ENCODE assay signal across 8 mouse cellular contexts in the genomic region with DNA sequence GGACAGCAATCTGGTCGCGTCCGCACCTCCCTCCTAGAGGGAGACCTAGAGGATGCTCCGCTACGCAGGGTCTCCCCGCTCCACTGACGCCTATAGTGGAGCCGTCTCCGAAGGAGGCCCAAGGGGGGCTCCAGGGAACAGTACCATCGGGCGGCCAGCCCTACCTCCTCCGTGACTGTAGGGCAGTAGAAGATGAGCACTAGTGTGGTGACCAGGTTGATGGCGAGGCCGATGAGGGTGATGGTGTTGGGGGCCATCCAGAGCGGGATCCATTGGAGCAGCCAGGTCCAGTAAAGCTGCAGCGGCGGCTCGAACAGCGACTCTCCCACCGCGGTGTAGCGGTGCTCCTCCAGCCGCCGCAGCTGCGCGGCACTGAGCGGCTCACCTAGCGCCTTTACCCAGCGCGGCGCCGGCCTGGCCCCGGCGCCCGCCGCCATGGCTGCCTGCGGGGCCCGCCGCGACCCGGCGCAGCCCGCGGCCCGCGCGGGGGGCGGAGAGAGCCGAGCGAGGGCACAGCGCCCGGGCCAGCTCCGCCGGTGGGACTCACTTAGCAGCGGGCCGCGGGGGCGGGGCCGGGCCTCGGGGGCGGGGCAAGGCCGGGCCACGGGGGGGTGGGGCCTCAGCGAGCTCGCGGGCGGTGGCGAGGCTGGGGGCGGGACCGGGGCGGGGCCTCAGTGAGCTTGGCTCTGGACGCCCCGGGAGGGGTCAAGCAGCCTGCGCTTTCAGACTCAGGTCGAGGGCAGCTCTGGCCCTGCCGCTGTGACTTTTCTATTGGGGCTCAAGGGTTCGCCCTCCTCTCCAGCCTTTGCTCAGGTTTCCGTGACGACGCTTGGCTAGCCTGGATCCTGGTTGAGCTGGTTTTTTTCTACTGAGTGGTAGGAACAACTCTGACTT. TPM values are rescaled to one million over a fixed set of nuclear protein-coding genes. Genes with fewer than 3 reads are reported as not detected.
DNase-seq lines count a peak whose midpoint lies in the region; ATAC-seq and TF ChIP-seq lines count a peak whose summit lies in the region.

A gene (minus strand): TSS at position 653 of the 894 bp plus-strand sequence.

- WGBS in forebrain, embryonic 10.5 days, result under 1% methylated on average over 62 of the region's 80 CpGs
- under 1% methylated on average over 68 of the region's 80 CpGs for WGBS in heart, embryonic 14.5 days
- under 1% methylated on average over 47 of the region's 80 CpGs for WGBS in liver, embryonic 14.5 days (ENCODE audit: insufficient replicate concordance)
- WGBS in neural tube, embryonic 11.5 days, result 0% methylated on average over 47 of the region's 80 CpGs
- under 1% methylated on average over 63 of the region's 80 CpGs for WGBS in stomach, embryonic 16.5 days

- H3K4me3 ChIP-seq in forebrain, embryonic 10.5 days, result peak within 1 kb of the TSS; percentile 81
- H3K4me3 ChIP-seq in heart, embryonic 14.5 days (ENCODE audit: control insufficient read depth in 1 of 2, insufficient read depth in 1 of 2, low read depth in 1 of 2, low read length in 2 of 2), result peak within 1 kb of the TSS; percentile 56 to 69
- peak within 1 kb of the TSS; percentile 60 to 70 for H3K4me3 ChIP-seq in liver, embryonic 14.5 days (ENCODE audit: insufficient read depth in 1 of 2, low read depth in 2 of 2, low read length in 2 of 2)
- peak within 1 kb of the TSS; percentile 70 for H3K4me3 ChIP-seq in neural tube, embryonic 11.5 days (ENCODE audit: low read depth, low read length)
- peak within 1 kb of the TSS; percentile 85 for H3K4me3 ChIP-seq in stomach, embryonic 16.5 days (replicated peaks; ENCODE audit: low read length)

- H3K4me1 ChIP-seq in forebrain, embryonic 10.5 days, result peaks cover 36% of the 10 kb centered on the region
- peaks cover 7 to 15% of the 10 kb centered on the region in 2 experiments for H3K4me1 ChIP-seq in heart, embryonic 14.5 days (ENCODE audit: control insufficient read depth in 2 of 2, insufficient read depth in 2 of 2, low read length in 2 of 2)
- no peaks in the 10 kb centered on the region; a peak in 2 of 4 replicates for H3K4me1 ChIP-seq in liver, embryonic 14.5 days (replicated peaks; ENCODE audit: control insufficient read depth in 2 of 2, insufficient read depth in 2 of 2, low read length in 1 of 2)
- H3K4me1 ChIP-seq in neural tube, embryonic 11.5 days (ENCODE audit: control insufficient read depth, insufficient read depth, low read length), result no peaks in the 10 kb centered on the region; the same call in 1 of the 2 replicates
- H3K4me1 ChIP-seq in stomach, embryonic 16.5 days (ENCODE audit: control insufficient read depth, insufficient read depth, low read length), result peaks cover 21% of the 10 kb centered on the region

- H3K36me3 ChIP-seq in forebrain, embryonic 10.5 days (replicated peaks), result no peaks in the 10 kb centered on the region
- H3K36me3 ChIP-seq in heart, embryonic 14.5 days (ENCODE audit: control insufficient read depth, insufficient read depth, low read length), result no peaks in the 10 kb centered on the region
- no peaks in the 10 kb centered on the region for H3K36me3 ChIP-seq in liver, embryonic 14.5 days (replicated peaks; ENCODE audit: control insufficient read depth, insufficient read depth, low read depth)
- no peaks in the 10 kb centered on the region for H3K36me3 ChIP-seq in neural tube, embryonic 11.5 days (ENCODE audit: control insufficient read depth, insufficient read depth, low read length)
- H3K36me3 ChIP-seq in stomach, embryonic 16.5 days (ENCODE audit: control insufficient read depth, insufficient read depth, low read length), result no peaks in the 10 kb centered on the region

- H3K4me2 ChIP-seq in heart, embryonic 14.5 days (ENCODE audit: low read length), result peak within 1 kb of the TSS; percentile 66
- H3K4me2 ChIP-seq in liver, embryonic 14.5 days (ENCODE audit: low read depth), result peak within 1 kb of the TSS; percentile 75
- H3K4me2 ChIP-seq in neural tube, embryonic 11.5 days (ENCODE audit: low read depth), result peak within 1 kb of the TSS; percentile 65
- H3K4me2 ChIP-seq in stomach, embryonic 16.5 days (ENCODE audit: low read depth, low read length), result peak within 1 kb of the TSS; percentile 92

- no peak for TF ChIP-seq EP300 in liver, embryonic 14.5 days (IDR thresholded peaks at IDR 0.05; ENCODE audit: low read depth)

- ATAC-seq in heart, embryonic 14.5 days (ENCODE audit: insufficient number of reproducible peaks, insufficient read depth, low FRiP score, low read depth), result peak; percentile 97
- ATAC-seq in liver, embryonic 14.5 days (ENCODE audit: insufficient read depth), result peak; percentile 96
- ATAC-seq in neural tube, embryonic 11.5 days (ENCODE audit: insufficient read depth, low FRiP score, low TSS enrichment), result peak; percentile 94
- ATAC-seq in stomach, embryonic 16.5 days (ENCODE audit: insufficient read depth, low FRiP score), result peak; percentile 95

- peak within 1 kb of the TSS; percentile 90 for H3K27ac ChIP-seq in forebrain, embryonic 10.5 days
- peak within 1 kb of the TSS; percentile 19 to 73; a peak in 3 of 4 replicates for H3K27ac ChIP-seq in heart, embryonic 14.5 days (replicated peaks in 1 of 2; ENCODE audit: control insufficient read depth in 1 of 2, insufficient read depth in 1 of 2, low read depth in 2 of 2, low read length in 2 of 2)
- H3K27ac ChIP-seq in liver, embryonic 14.5 days, result no peak within 1 kb of the TSS
- peak within 1 kb of the TSS; percentile 36 for H3K27ac ChIP-seq in neural tube, embryonic 11.5 days (ENCODE audit: low read depth, low read length)
- H3K27ac ChIP-seq in stomach, embryonic 16.5 days (ENCODE audit: low read length), result peak within 1 kb of the TSS; percentile 70

- peak; percentile 53 to 70 for DNase-seq in CD8-positive naive resting alpha-beta T cell, adult 2 months (ENCODE audit: low read depth in 2 of 2, low spot score in 2 of 2)
- DNase-seq in c-Kit-negative CD71-positive TER-119-positive erythroid progenitor cells, embryonic 14.5 days (ENCODE audit: low read depth, low spot score), result peak; percentile 57
- DNase-seq in forebrain, embryonic 10.5 days (ENCODE audit: extremely low spot score, low spot score), result peak; percentile 86
- peak; percentile 95 for DNase-seq in kidney, postnatal 14 days
- DNase-seq in liver, embryonic 14.5 days (ENCODE audit: low read depth in 3 of 3, low spot score in 3 of 3), result peak; percentile 61 to 66 (median 63)
- peak; percentile 90 for DNase-seq in neural tube, embryonic 11.5 days (ENCODE audit: low spot score)

- TF ChIP-seq CTCF in liver, embryonic 14.5 days (IDR thresholded peaks at IDR 0.05; ENCODE audit: low read depth), result no peak

- H3K9me3 ChIP-seq in forebrain, embryonic 10.5 days, result no peaks in the 10 kb centered on the region
- no peaks in the 10 kb centered on the region for H3K9me3 ChIP-seq in heart, embryonic 14.5 days (ENCODE audit: control insufficient read depth, low read length)
- H3K9me3 ChIP-seq in liver, embryonic 14.5 days (ENCODE audit: control insufficient read depth, low read length), result no peaks in the 10 kb centered on the region
- no peaks in the 10 kb centered on the region for H3K9me3 ChIP-seq in neural tube, embryonic 11.5 days (ENCODE audit: control insufficient read depth, low read length)
- no peaks in the 10 kb centered on the region for H3K9me3 ChIP-seq in stomach, embryonic 16.5 days (replicated peaks; ENCODE audit: control insufficient read depth, low read length)

- no peaks in the 10 kb centered on the region for H3K27me3 ChIP-seq in forebrain, embryonic 10.5 days (ENCODE audit: poor library complexity, severe bottlenecking)
- no peaks in the 10 kb centered on the region for H3K27me3 ChIP-seq in heart, embryonic 14.5 days (ENCODE audit: control insufficient read depth, insufficient read depth, low read length)
- no peaks in the 10 kb centered on the region for H3K27me3 ChIP-seq in liver, embryonic 14.5 days (ENCODE audit: control insufficient read depth, insufficient read depth, low read length)
- no peaks in the 10 kb centered on the region for H3K27me3 ChIP-seq in neural tube, embryonic 11.5 days (ENCODE audit: control insufficient read depth, insufficient read depth, low read length)
- no peaks in the 10 kb centered on the region for H3K27me3 ChIP-seq in stomach, embryonic 16.5 days (ENCODE audit: control insufficient read depth, insufficient read depth, low read length)

- peak within 1 kb of the TSS; percentile 86 for H3K9ac ChIP-seq in heart, embryonic 14.5 days (ENCODE audit: low read length)
- peak within 1 kb of the TSS; percentile 41 for H3K9ac ChIP-seq in liver, embryonic 14.5 days (replicated peaks)
- H3K9ac ChIP-seq in neural tube, embryonic 11.5 days (ENCODE audit: low read length), result peak within 1 kb of the TSS; percentile 76
- H3K9ac ChIP-seq in stomach, embryonic 16.5 days (ENCODE audit: low read length), result peak within 1 kb of the TSS; percentile 93

RNA-seq across cellular contexts. Expression of the gene that starts here (rescaled TPM):
- 9.0 and 9.4 TPM in 2 replicates for polyA plus RNA-seq in forebrain, embryonic 10.5 days (2016; fragmentation: Nextera tagmentation; extraction: Ambion mirVana)
- polyA plus RNA-seq in heart, embryonic 14.5 days (2014; fragmentation: Nextera tagmentation; extraction: Ambion mirVana), result 44.5 and 55.5 TPM in 2 replicates
- polyA plus RNA-seq in liver, embryonic 14.5 days (2012; rRNA removed), result 0.74 and 1.0 TPM in 2 replicates
- 3.4 and 3.9 TPM in 2 replicates for polyA plus RNA-seq in liver, embryonic 14.5 days (2014; fragmentation: Nextera tagmentation; extraction: Ambion mirVana)
- polyA plus RNA-seq in neural tube, embryonic 11.5 days (2014; fragmentation: Nextera tagmentation; extraction: Ambion mirVana), result 21.5 and 27.1 TPM in 2 replicates
- polyA plus RNA-seq in stomach, embryonic 16.5 days (2015; fragmentation: Nextera tagmentation; extraction: Ambion mirVana), result 15.3 and 16.5 TPM in 2 replicates

Comparison
In these comparisons a context has a peak if more than half of its experiments do, and no peak if none do; other contexts are left out.
1. H3K9ac ChIP-seq: peak in every context shown above with its lines; median percentile 93 in stomach, embryonic 16.5 days; 86 in heart, embryonic 14.5 days; 76 in neural tube, embryonic 11.5 days; 41 in liver, embryonic 14.5 days.